Mouse (Mus musculus) liver, embryonic 14.5 days (tissue): ENCODE data around the gene Alg9.

Source experiments
- CTCF ChIP-seq: IDR thresholded peaks from 2 replicates; pipeline ENCODE4 v1.5.1; 2016; ENCODE audit warnings: antibody characterized with exemption, low read depth, control low read depth
- EP300 ChIP-seq: IDR thresholded peaks from 2 replicates; pipeline ENCODE4 v1.6.1; 2016; ENCODE audit warnings: antibody characterized with exemption, low read depth

GRCm38 (mm10) chr9:50768107-50769002, 6.5 kb upstream of the Alg9 start, which contains the start of gene Fdxacb1:
- peak; percentile 89 for TF ChIP-seq CTCF
- peak; percentile 36; the same call in 1 of the 2 replicates for TF ChIP-seq EP300
